Mouse (Mus musculus) stomach, postnatal 0 days (tissue): ENCODE results near the gene Abhd2.

Experiments used
- CTCF ChIP-seq: IDR thresholded peaks from 2 replicates; pipeline ENCODE4 v1.5.1; 2016; ENCODE audit warnings: antibody characterized with exemption, low read depth, mild to moderate bottlenecking, moderate library complexity
- EP300 ChIP-seq: optimal IDR thresholded peaks from 2 replicates; pipeline ENCODE3; 2016; ENCODE audit warnings: antibody characterized with exemption

GRCm38 (mm10) chr7:79298681-79299080 lies 25.7 kb downstream of the Abhd2 start:
- TF ChIP-seq CTCF (no peak), EP300 (no peak)
